Mouse (Mus musculus) heart, embryonic 16.5 days (tissue): ENCODE data around the gene Zfp12. TPM values are rescaled to one million over a fixed set of nuclear protein-coding genes. Genes with fewer than 3 reads are reported as not detected.
"Not testable (repeated sequence)": the region's sequence is repeated elsewhere in the genome, so short reads cannot be mapped to it uniquely, and the experiment has no call there.

Experiments
- ATAC-seq: fragments of 200-750 bp; cut with Nextera tagmentation; replicated peaks from 2 replicates; pipeline ENCODE4 v1.8.0; 2017; ENCODE audit warnings: moderate number of reproducible peaks; ENCODE audit not compliant: insufficient read depth, low FRiP score; ENCODE audit errors: extremely low read depth
- H3K27ac ChIP-seq: fragments of 300-500 bp; sonication (generic); 2 replicates; pipeline ENCODE4 v1.5.1; 2014; ENCODE audit warnings: mild to moderate bottlenecking, low read length, control low read depth, moderate library complexity
- H3K27me3 ChIP-seq: fragments of 300-500 bp; sonication (generic); 2 replicates; pipeline ENCODE4 v1.6.1; 2014; ENCODE audit warnings: low read length, mixed read lengths; ENCODE audit not compliant: control insufficient read depth, insufficient read depth
- H3K36me3 ChIP-seq: fragments of 300-500 bp; sonication (generic); 2 replicates; pipeline ENCODE4 v1.6.1; 2014; ENCODE audit not compliant: control insufficient read depth, insufficient read depth
- H3K4me1 ChIP-seq: fragments of 300-500 bp; sonication (generic); 2 replicates; pipeline ENCODE4 v1.6.1; 2014; ENCODE audit warnings: low read length, mixed read lengths; ENCODE audit not compliant: control insufficient read depth, insufficient read depth
- H3K4me2 ChIP-seq: fragments of 300-500 bp; sonication (generic); 2 replicates; pipeline ENCODE4 v1.6.1; 2014; ENCODE audit warnings: low read depth, mild to moderate bottlenecking, control low read depth, low read length
- H3K4me3 ChIP-seq: fragments of 300-500 bp; sonication (generic); 2 replicates; pipeline ENCODE4 v1.5.1; 2014; ENCODE audit warnings: mild to moderate bottlenecking, control low read depth, low read length
- H3K9ac ChIP-seq: fragments of 300-500 bp; sonication (generic); 2 replicates; pipeline ENCODE4 v1.6.1; 2014; ENCODE audit warnings: low read length, control low read depth
- H3K9me3 ChIP-seq: fragments of 300-500 bp; sonication (generic); replicated peaks from 2 replicates; pipeline ENCODE4 v1.6.1; 2016; ENCODE audit warnings: low read length; ENCODE audit not compliant: control insufficient read depth
- WGBS: fragments of 180-500 bp; shearing (Covaris S2); extraction: QIAGEN DNeasy Blood & Tissue Kit; methylation state at CpG from one replicate; pipeline ENCODE4 v1.1.7; 2014; 5-methylcytosine and 5-hydroxymethylcytosine counted together
- polyA plus RNA-seq: library from polyadenylated mRNA; unstranded; fragments of >200 nt; fragmentation: Nextera tagmentation; extraction: Ambion mirVana; gene quantifications from 2 replicates; pipeline ENCODE4 v1.2.1, GENCODE M21; 2015

Gene Zfp12
- polyA plus RNA-seq, result 7.5 and 7.8 TPM in 2 replicates

DNA sequence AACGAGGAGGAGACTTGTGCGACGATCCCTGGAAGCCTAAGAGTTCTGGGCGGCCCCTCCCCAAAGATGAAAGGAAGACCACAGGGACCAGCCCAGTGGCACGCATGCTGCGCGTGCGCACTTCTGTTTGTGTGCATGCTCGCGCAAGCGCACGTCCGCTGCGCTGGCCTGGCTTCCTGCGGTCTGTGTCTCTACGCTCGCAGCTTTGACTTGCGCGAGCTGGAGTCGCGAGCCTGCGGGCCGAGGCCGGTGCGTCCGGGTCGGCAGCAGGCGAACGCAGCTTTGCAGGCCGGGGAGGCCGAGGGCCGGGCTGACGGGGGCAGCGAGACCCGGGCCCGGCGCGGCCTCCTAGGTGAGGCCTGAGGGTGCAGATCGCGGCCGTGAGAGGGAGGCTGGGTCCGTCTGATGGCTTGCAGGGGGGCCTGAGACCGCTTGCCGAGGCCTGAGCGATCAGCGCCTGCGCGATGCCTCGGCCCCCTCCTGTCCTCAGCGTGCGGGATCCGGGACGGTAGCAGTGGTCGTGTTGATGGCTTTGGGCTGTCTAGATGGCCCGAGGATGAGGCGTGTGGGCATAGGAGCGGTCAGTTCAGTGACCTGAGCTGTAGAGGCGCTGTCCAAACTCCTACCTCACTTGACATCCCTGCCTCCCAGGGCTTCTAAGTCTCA is at the start of gene Zfp12:
Zfp12 (plus strand) TSS at position 136 of the 666 bp plus-strand sequence.
- peak within 1 kb of the TSS; percentile 95 for H3K4me2 ChIP-seq
- ATAC-seq, result peak; percentile 99
- WGBS, result under 1% methylated on average over 58 of the region's 58 CpGs

DNA sequence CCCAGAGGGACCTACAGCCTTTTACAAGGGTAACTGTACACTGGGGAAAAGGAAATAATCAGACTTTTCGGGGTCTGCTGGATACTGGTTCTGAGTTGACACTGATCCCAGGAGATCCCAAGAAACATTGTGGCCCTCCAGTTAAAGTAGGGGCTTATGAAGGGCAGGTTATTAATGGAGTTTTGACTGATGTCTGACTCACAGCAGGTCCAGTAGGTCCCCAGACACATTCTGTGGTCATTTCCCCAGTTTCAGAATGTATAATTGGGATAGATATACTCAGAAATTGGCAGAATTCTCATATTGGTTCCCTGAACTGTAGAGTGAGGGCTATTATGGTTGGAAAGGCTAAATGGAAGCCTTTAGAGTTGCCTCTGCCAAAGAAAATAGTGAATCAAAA is 46.9 kb upstream of the Zfp12 start:
- H3K4me1 ChIP-seq, ATAC-seq, H3K9ac ChIP-seq, H3K27ac ChIP-seq, H3K9me3 ChIP-seq, H3K27me3 ChIP-seq, H3K4me2 ChIP-seq, H3K4me3 ChIP-seq, H3K36me3 ChIP-seq: not testable (repeated sequence)
- no CpG with 5 or more reads among the region's 1 CpGs for WGBS

More for the DNA sequence above, at the start of gene Zfp12:
- peak within 1 kb of the TSS; percentile 98 for H3K9ac ChIP-seq
- H3K36me3 ChIP-seq, result peaks cover 17% of the 10 kb centered on the region
- no peaks in the 10 kb centered on the region for H3K9me3 ChIP-seq
- H3K27ac ChIP-seq, result peak within 1 kb of the TSS; percentile 97
- peak within 1 kb of the TSS; percentile 89 for H3K4me3 ChIP-seq
- H3K27me3 ChIP-seq, result no peaks in the 10 kb centered on the region
- peaks cover 13% of the 10 kb centered on the region for H3K4me1 ChIP-seq

DNA sequence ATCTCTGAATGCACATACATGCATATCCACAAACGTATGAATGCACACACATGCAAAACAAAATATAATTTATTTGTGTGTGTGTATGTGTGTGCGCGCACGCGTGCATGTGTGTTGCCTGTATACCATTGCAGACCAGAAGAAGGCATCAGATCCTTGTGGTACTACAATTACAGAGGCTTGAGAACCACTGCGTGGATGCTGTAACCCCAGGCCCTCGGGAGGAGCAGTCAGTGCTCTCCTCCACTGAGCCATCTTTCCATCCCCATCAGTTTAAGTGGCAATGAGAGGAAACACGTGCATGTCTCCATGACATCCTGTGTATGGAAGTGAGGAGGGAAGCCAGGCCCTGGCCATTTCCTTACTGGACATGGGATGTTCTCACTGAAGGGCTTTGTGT is 42.2 kb upstream of the Zfp12 start:
- no peak for ATAC-seq
- no peaks in the 10 kb centered on the region for H3K36me3 ChIP-seq
- WGBS, result 82% methylated on average over 8 of the region's 8 CpGs

DNA sequence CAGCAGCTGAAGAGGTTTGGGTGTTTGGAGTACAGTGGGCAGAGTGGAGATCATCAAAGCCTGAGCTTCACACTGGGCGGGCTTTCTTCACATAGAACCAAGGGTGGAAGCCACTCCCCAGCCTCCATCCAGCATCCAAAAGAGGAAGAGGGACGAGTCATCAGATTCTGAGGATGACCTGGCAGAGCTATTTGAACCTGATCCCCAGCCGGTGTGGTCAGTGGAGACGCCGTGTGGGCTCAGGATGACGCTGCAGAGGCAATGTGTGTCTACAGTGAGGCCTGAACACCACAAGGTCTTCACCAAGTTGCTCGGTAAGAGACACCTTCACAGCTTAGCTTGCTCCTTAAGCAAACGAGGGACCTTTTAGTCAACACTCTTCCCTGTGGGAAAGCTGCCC is 40.2 kb upstream of the Zfp12 start:
- WGBS, result 53% methylated on average over 8 of the region's 8 CpGs
- ATAC-seq, H3K9ac ChIP-seq, H3K4me1 ChIP-seq, H3K27me3 ChIP-seq, H3K36me3 ChIP-seq, H3K9me3 ChIP-seq, H3K4me3 ChIP-seq, H3K27ac ChIP-seq, H3K4me2 ChIP-seq: not testable (repeated sequence)

More for the DNA sequence above, 42.2 kb upstream of the Zfp12 start:
- H3K27me3 ChIP-seq, result no peaks in the 10 kb centered on the region
- H3K27ac ChIP-seq, result no peak overlapping the region
- no peaks in the 10 kb centered on the region for H3K9me3 ChIP-seq
- H3K4me1 ChIP-seq, result no peaks in the 10 kb centered on the region
- H3K4me2 ChIP-seq, result no peak overlapping the region
- no peak overlapping the region for H3K4me3 ChIP-seq
- H3K9ac ChIP-seq, result no peak overlapping the region

DNA sequence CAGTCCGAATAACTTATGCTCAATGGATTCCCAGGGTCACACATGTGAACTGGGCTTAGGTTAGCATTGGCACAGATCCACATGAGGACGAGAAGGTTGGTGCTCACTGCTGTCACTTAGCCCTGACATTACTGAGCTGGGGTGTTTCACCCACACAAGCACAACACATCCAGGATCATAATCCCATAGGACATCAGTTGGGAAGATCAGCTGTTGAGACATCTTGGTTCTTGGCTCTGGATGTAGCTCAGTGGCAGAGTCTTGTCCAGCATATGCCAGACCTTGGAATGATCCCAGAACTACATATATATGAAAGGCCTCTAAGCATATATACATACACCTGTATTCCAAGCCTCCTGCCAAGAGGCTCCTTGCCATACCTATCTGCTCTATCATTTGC is 39.8 kb upstream of the Zfp12 start:
- WGBS, result 69% methylated on average over 2 of the region's 2 CpGs
- no peaks in the 10 kb centered on the region for H3K36me3 ChIP-seq
- no peak for ATAC-seq
- H3K4me3 ChIP-seq, result no peak overlapping the region
- no peak overlapping the region for H3K9ac ChIP-seq
- H3K27ac ChIP-seq, result no peak overlapping the region
- H3K27me3 ChIP-seq, result no peaks in the 10 kb centered on the region
- no peak overlapping the region for H3K4me2 ChIP-seq
- no peaks in the 10 kb centered on the region for H3K9me3 ChIP-seq
- no peaks in the 10 kb centered on the region for H3K4me1 ChIP-seq

DNA sequence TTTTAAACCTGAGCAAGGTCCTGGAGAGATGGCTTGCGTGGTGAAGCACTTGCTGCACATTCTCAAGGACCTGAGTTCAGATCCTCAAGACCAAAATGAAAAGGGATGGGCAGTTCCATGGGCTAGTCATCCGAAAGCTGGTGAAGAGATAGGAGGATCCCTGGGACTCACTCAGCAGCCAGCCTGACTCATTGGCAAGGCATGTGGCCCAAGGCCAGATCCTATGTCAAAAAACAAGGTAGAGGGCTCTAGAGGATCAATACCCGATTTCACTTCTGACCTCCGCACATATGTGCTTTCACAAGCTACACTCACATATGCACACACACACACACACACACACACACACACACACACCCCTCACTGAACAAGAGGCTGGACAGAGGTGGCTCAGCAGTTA is 38.5 kb upstream of the Zfp12 start:
- H3K36me3 ChIP-seq, result no peaks in the 10 kb centered on the region
- no peaks in the 10 kb centered on the region for H3K9me3 ChIP-seq
- 72% methylated on average over 4 of the region's 4 CpGs for WGBS
- no peak overlapping the region for H3K4me3 ChIP-seq
- no peak overlapping the region for H3K9ac ChIP-seq
- no peaks in the 10 kb centered on the region for H3K4me1 ChIP-seq
- no peak overlapping the region for H3K4me2 ChIP-seq
- no peaks in the 10 kb centered on the region for H3K27me3 ChIP-seq
- no peak overlapping the region for H3K27ac ChIP-seq
- ATAC-seq, result no peak

DNA sequence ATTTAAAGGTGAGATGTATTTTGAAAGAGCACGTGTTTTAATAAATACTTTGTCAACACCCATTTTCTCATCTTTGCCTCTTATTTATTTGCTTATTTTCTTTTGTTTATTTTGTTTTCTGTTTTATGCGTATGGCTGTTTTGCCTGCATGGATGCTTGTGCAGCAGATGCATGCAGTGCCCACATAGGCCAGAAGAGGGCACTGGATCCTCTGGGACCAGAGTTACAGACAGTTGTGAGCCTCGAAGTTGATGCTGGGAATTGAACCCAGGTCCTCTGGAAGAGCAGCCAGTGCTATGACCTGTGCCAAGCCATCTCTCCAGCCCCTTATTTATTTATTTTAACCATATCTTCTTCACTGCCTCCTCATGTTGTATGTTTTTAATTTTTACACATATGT is 29.9 kb upstream of the Zfp12 start:
- 78% methylated on average over 3 of the region's 3 CpGs for WGBS
- Histone ChIP-seq H3K27me3 (no peaks in the 10 kb centered on the region), H3K4me1 (no peaks in the 10 kb centered on the region)

DNA sequence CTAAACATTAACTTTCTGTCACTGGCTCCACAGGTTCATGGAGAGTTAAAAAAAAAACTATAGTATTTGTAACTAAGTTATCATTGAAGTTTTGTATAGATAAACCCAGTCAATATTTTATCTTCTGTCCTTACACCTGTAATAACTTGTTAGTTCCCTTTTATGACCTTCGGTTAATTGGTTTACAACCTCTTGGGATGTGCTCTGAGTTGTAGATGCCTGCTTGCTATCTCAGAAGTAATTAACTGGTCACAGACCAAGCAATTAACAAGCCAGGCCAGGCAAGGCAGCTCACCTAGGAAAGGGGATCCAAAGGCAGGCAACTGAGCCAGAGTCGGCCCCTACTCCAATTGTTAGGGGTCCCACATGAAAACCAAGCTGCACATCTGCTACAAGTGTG is 21.1 kb upstream of the Zfp12 start:
- WGBS, result 81% methylated on average over 2 of the region's 2 CpGs
- no peak overlapping the region for H3K4me3 ChIP-seq
- H3K27me3 ChIP-seq, result no peaks in the 10 kb centered on the region
- H3K9me3 ChIP-seq, result peaks cover 1% of the 10 kb centered on the region
- H3K27ac ChIP-seq, result no peak overlapping the region
- H3K4me2 ChIP-seq, result no peak overlapping the region
- no peak overlapping the region for H3K9ac ChIP-seq
- no peak for ATAC-seq
- H3K4me1 ChIP-seq, result no peaks in the 10 kb centered on the region
- H3K36me3 ChIP-seq, result no peaks in the 10 kb centered on the region

More for the DNA sequence above, 29.9 kb upstream of the Zfp12 start:
- H3K4me3 ChIP-seq, result no peak overlapping the region
- no peak overlapping the region for H3K9ac ChIP-seq
- H3K4me2 ChIP-seq, result no peak overlapping the region
- H3K9me3 ChIP-seq, result peaks cover 9% of the 10 kb centered on the region
- no peaks in the 10 kb centered on the region for H3K36me3 ChIP-seq
- H3K27ac ChIP-seq, result no peak overlapping the region
- ATAC-seq, result no peak

DNA sequence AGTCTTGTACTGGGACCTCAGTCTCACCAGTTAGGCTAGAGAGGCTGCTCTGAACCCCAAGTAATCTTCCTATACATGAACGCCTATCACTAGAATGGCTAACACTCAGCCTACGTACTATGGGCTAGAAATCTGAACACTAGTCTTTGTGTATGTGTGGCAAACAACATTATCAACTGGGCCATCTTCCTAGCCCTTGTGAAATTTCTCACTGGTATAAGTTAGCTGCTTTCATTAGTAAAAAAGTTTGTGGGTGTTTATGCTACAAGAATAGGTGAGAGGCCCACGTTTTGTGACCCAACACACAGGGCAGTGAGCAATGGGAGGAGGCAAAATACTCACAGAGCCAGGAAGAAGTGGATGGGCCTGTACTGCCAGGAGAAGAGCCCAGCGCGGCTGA is 14.0 kb upstream of the Zfp12 start:
- no peak overlapping the region for H3K27ac ChIP-seq

More for the DNA sequence above, 14.0 kb upstream of the Zfp12 start:
- ATAC-seq, result no peak
- WGBS, result 74% methylated on average over 5 of the region's 5 CpGs
- no peak overlapping the region for H3K4me3 ChIP-seq
- no peak overlapping the region for H3K9ac ChIP-seq
- H3K4me1 ChIP-seq, result no peaks in the 10 kb centered on the region
- no peaks in the 10 kb centered on the region for H3K9me3 ChIP-seq
- no peaks in the 10 kb centered on the region for H3K36me3 ChIP-seq
- no peaks in the 10 kb centered on the region for H3K27me3 ChIP-seq
- no peak overlapping the region for H3K4me2 ChIP-seq
